Mouse (Mus musculus) lung, embryonic 16.5 days (tissue): ENCODE results near the gene Chrd. TPM values are rescaled to one million over a fixed set of nuclear protein-coding genes. Genes with fewer than 3 reads are reported as not detected.
A peak's percentile ranks its signal among the peaks of the same experiment; 100 is the strongest.

Experiments used
- ATAC-seq: fragments of 200-750 bp; cut with Nextera tagmentation; 2 replicates; pipeline ENCODE4 v1.8.0; 2017; ENCODE audit warnings: low read depth, mild to moderate bottlenecking, moderate library complexity
- H3K27ac ChIP-seq: fragments of 300-500 bp; sonication (generic); 2 replicates; pipeline ENCODE4 v1.5.1; 2014; ENCODE audit warnings: mild to moderate bottlenecking, control low read depth, low read length
- H3K27me3 ChIP-seq: fragments of 300-500 bp; sonication (generic); 2 replicates; pipeline ENCODE4 v1.6.1; 2014; ENCODE audit warnings: low read depth, low read length, mixed read lengths; ENCODE audit not compliant: control insufficient read depth, insufficient read depth
- H3K36me3 ChIP-seq: fragments of 300-500 bp; sonication (generic); 2 replicates; pipeline ENCODE4 v1.6.1; 2014; ENCODE audit warnings: low read length; ENCODE audit not compliant: control insufficient read depth, insufficient read depth
- H3K4me1 ChIP-seq: fragments of 300-500 bp; sonication (generic); replicated peaks from 2 replicates; pipeline ENCODE4 v1.6.1; 2014; ENCODE audit warnings: low read length, mixed read lengths; ENCODE audit not compliant: control insufficient read depth, insufficient read depth
- H3K4me2 ChIP-seq: fragments of 300-500 bp; sonication (generic); 2 replicates; pipeline ENCODE4 v1.6.1; 2014; ENCODE audit warnings: low read depth, low read length, control low read depth
- H3K4me3 ChIP-seq: fragments of 300-500 bp; sonication (generic); 2 replicates; pipeline ENCODE4 v1.5.1; 2014; ENCODE audit warnings: mild to moderate bottlenecking, low read length, control low read depth
- H3K9ac ChIP-seq: fragments of 300-500 bp; sonication (generic); 2 replicates; pipeline ENCODE4 v1.6.1; 2014; ENCODE audit warnings: low read length, control low read depth
- H3K9me3 ChIP-seq: fragments of 300-500 bp; sonication (generic); 2 replicates; pipeline ENCODE4 v1.6.1; 2016; ENCODE audit warnings: low read length; ENCODE audit not compliant: control insufficient read depth
- WGBS: fragments of 180-500 bp; shearing (Covaris S2); extraction: QIAGEN DNeasy Blood & Tissue Kit; methylation state at CpG from one replicate; pipeline ENCODE4 v1.1.7; 2014; 5-methylcytosine and 5-hydroxymethylcytosine counted together
- polyA plus RNA-seq: library from polyadenylated mRNA; unstranded; fragments of >200 nt; fragmentation: Nextera tagmentation; extraction: Ambion mirVana; gene quantifications from 2 replicates; pipeline ENCODE4 v1.2.1, GENCODE M21; 2015

The Chrd gene
- polyA plus RNA-seq, 1 experiment from 2014 or later = 3.3 TPM

GRCm38 (mm10) chr16:20715976-20716840, 16.7 kb upstream of the Chrd start:
- Histone ChIP-seq H3K27ac (peak overlapping the region; percentile 92), H3K4me3 (peak overlapping the region; percentile 70), H3K4me1 (peaks cover 20% of the 10 kb centered on the region), H3K4me2 (peak overlapping the region; percentile 96), H3K9ac (peak overlapping the region; percentile 78), H3K27me3 (no peaks in the 10 kb centered on the region), H3K9me3 (no peaks in the 10 kb centered on the region), H3K36me3 (peaks cover 2% of the 10 kb centered on the region)
- under 1% methylated on average over 64 of the region's 68 CpGs for WGBS
- peak; percentile 85 for ATAC-seq

DNA sequence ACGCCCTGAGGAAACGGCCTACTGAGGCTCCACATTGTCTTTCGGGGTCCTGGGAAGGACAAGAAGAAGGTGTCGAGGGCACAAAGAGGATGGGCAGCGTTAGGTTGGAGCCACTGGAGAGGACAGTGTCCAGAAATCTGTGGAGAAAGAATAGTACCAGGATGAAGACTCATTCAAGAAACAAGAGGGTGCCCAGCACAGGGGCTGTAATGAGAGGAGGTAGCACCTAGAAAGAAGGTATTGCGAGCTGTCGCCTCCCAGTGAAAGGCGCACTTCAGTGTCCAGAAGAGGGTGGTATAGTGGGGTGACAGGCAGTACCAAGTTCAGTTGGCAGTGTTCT, 16.1 kb upstream of the Chrd start:
- no peak for ATAC-seq
- Histone ChIP-seq H3K36me3 (peaks cover 5% of the 10 kb centered on the region), H3K27ac (peak overlapping the region; percentile 92), H3K4me2 (peak overlapping the region; percentile 96), H3K9me3 (no peaks in the 10 kb centered on the region), H3K9ac (peak overlapping the region; percentile 78), H3K27me3 (no peaks in the 10 kb centered on the region), H3K4me1 (peaks cover 20% of the 10 kb centered on the region), H3K4me3 (peak overlapping the region; percentile 70)
- WGBS = 2% methylated on average over 8 of the region's 8 CpGs

GRCm38 (mm10) chr16:20717181-20717977, 15.5 kb upstream of the Chrd start, which contains the start of the genes Polr2h and Clcn2:
Gene Polr2h (plus strand): TSS chr16:20717665.
Gene Clcn2 (minus strand): TSS chr16:20717746.
- Histone ChIP-seq H3K36me3 (peaks cover 7% of the 10 kb centered on the region), H3K4me2 (peak within 1 kb of the TSS; percentile 96), H3K9ac (peak within 1 kb of the TSS; percentile 78), H3K4me1 (peaks cover 20% of the 10 kb centered on the region), H3K27me3 (no peaks in the 10 kb centered on the region), H3K4me3 (peak within 1 kb of the TSS; percentile 70), H3K27ac (peak within 1 kb of the TSS; percentile 92), H3K9me3 (no peaks in the 10 kb centered on the region)
- WGBS = under 1% methylated on average over 62 of the region's 62 CpGs
- peak; percentile 87 for ATAC-seq

GRCm38 (mm10) chr16:20717978-20718670, 14.8 kb upstream of the Chrd start:
- Histone ChIP-seq H3K36me3 (peaks cover 7% of the 10 kb centered on the region), H3K4me3 (peak overlapping the region; percentile 70), H3K27ac (peak overlapping the region; percentile 92), H3K9ac (peak overlapping the region; percentile 78), H3K27me3 (no peaks in the 10 kb centered on the region), H3K9me3 (no peaks in the 10 kb centered on the region), H3K4me2 (peak overlapping the region; percentile 96), H3K4me1 (peaks cover 20% of the 10 kb centered on the region)
- WGBS = 2% methylated on average over 18 of the region's 18 CpGs
- ATAC-seq = peak; percentile 46

- Histone ChIP-seq H3K36me3 (peaks cover 7% of the 10 kb centered on the region), H3K27ac (no peak overlapping the region), H3K4me2 (no peak overlapping the region), H3K9me3 (no peaks in the 10 kb centered on the region), H3K9ac (no peak overlapping the region), H3K27me3 (no peaks in the 10 kb centered on the region), H3K4me1 (peaks cover 9% of the 10 kb centered on the region), H3K4me3 (no peak overlapping the region)
- ATAC-seq = no peak
- WGBS = 70% methylated on average over 10 of the region's 10 CpGs
Measured at GRCm38 (mm10) chr16:20721808-20722207, 11.1 kb upstream of the Chrd start.

- no peak overlapping the region for H3K27ac ChIP-seq
- H3K4me2 ChIP-seq = no peak overlapping the region
- 51% methylated on average over 4 of the region's 4 CpGs for WGBS
- peaks cover 6% of the 10 kb centered on the region; the same call in 1 of the 2 replicates for H3K4me1 ChIP-seq
- H3K27me3 ChIP-seq = no peaks in the 10 kb centered on the region
- no peaks in the 10 kb centered on the region for H3K9me3 ChIP-seq
- H3K4me3 ChIP-seq = no peak overlapping the region
- H3K36me3 ChIP-seq = peaks cover 7% of the 10 kb centered on the region
- ATAC-seq = no peak
- no peak overlapping the region for H3K9ac ChIP-seq
Measured at GRCm38 (mm10) chr16:20722736-20723135, 10.2 kb upstream of the Chrd start.

DNA sequence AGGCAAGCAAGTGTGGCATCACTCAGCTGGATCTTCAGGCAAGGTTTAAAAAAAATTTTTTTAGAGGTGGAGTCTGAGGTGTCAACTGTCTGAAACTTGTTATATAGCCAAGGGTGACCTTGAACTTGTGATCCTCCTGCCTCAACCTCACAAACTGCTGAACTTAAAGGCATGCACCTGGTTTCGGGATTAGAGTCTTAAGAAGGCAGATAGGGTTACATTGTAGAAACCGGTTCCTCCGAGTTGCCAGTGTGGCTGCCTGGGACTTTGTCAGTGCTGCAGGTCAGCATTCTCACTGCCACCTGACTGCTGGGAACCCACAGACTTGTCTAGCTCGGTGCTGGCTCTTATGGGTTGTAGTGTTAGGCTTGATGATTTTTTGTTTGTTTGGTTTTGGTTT, 9.7 kb upstream of the Chrd start:
- H3K4me3 ChIP-seq = no peak overlapping the region
- H3K36me3 ChIP-seq = peaks cover 7% of the 10 kb centered on the region
- no peaks in the 10 kb centered on the region for H3K27me3 ChIP-seq
- H3K27ac ChIP-seq = no peak overlapping the region
- 28% methylated on average over 4 of the region's 4 CpGs for WGBS
- H3K9me3 ChIP-seq = no peaks in the 10 kb centered on the region
- H3K4me2 ChIP-seq = no peak overlapping the region
- H3K4me1 ChIP-seq = peaks cover 6% of the 10 kb centered on the region; the same call in 1 of the 2 replicates
- H3K9ac ChIP-seq = no peak overlapping the region
- ATAC-seq = no peak

DNA sequence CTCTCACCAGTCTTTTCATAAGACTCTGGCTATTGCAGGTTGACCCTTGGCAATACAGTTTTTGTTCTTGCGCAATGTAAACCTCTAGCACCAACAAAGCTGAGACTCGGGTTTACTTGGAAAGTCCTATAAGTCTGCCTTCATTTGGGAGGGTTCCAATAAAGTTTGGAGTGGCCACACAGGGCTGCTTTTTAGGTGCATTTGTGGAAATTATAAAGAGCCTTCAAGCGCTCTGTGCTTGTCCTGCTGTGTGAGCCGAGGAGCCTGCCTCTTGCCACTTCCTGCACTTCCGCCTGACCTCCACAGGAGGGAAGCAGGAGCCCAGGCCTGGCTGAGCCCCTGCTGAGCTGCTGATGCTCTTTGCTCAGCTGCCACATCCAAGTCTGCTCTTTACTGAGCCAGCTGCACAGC, 8.6 kb upstream of the Chrd start:
- 35% methylated on average over 5 of the region's 5 CpGs for WGBS
- H3K27me3 ChIP-seq = no peaks in the 10 kb centered on the region
- H3K4me3 ChIP-seq = no peak overlapping the region
- no peak overlapping the region for H3K9ac ChIP-seq
- H3K9me3 ChIP-seq = no peaks in the 10 kb centered on the region
- H3K27ac ChIP-seq = no peak overlapping the region
- peaks cover 7% of the 10 kb centered on the region for H3K36me3 ChIP-seq
- no peak overlapping the region for H3K4me2 ChIP-seq
- H3K4me1 ChIP-seq = no peaks in the 10 kb centered on the region
- ATAC-seq = peak; percentile 87
